Mouse (Mus musculus) embryonic facial prominence, embryonic 15.5 days (tissue): ENCODE measurements at regions not wholly inside any gene's neighbourhood (a gene's known extent, or its start where the extent isn't known, plus 50 kb on each side); places are given as distances from the start of the nearest gene placed in this dataset.
A peak's percentile ranks its signal among the peaks of the same experiment; 100 is the strongest.

Source experiments
- ATAC-seq: fragments of 200-750 bp; cut with Nextera tagmentation; 2 replicates; pipeline ENCODE4 v1.8.0; 2017; ENCODE audit warnings: low read depth, moderate TSS enrichment; ENCODE audit not compliant: insufficient number of reproducible peaks, low FRiP score, low TSS enrichment
- H3K27ac ChIP-seq: fragments of 300-500 bp; sonication (generic); replicated peaks from 2 replicates; pipeline ENCODE4 v1.5.1; 2015; ENCODE audit warnings: mild to moderate bottlenecking, inconsistent platforms
- H3K27me3 ChIP-seq: fragments of 300-500 bp; sonication (generic); 2 replicates; pipeline ENCODE4 v1.6.1; 2015; ENCODE audit warnings: inconsistent platforms
- H3K36me3 ChIP-seq: fragments of 300-500 bp; sonication (generic); 2 replicates; pipeline ENCODE4 v1.6.1; 2015; ENCODE audit warnings: mild to moderate bottlenecking, inconsistent platforms
- H3K4me1 ChIP-seq: fragments of 300-500 bp; sonication (generic); 2 replicates; pipeline ENCODE4 v1.6.1; 2015; ENCODE audit warnings: inconsistent platforms
- H3K4me2 ChIP-seq: fragments of 300-500 bp; sonication (generic); replicated peaks from 2 replicates; pipeline ENCODE4 v1.6.1; 2015; ENCODE audit warnings: mild to moderate bottlenecking, inconsistent platforms
- H3K4me3 ChIP-seq: fragments of 300-500 bp; sonication (generic); replicated peaks from 2 replicates; pipeline ENCODE4 v1.5.1; 2015; ENCODE audit warnings: mild to moderate bottlenecking, inconsistent platforms
- H3K9ac ChIP-seq: fragments of 300-500 bp; sonication (generic); 2 replicates; pipeline ENCODE4 v1.6.1; 2015; ENCODE audit warnings: inconsistent platforms
- H3K9me3 ChIP-seq: fragments of 300-500 bp; sonication (generic); replicated peaks from 2 replicates; pipeline ENCODE4 v1.6.1; 2016; ENCODE audit warnings: inconsistent platforms
- WGBS: fragments of 180-500 bp; shearing (Covaris S2); methylation state at CpG from one replicate; pipeline ENCODE4 v1.1.7; 2015; 5-methylcytosine and 5-hydroxymethylcytosine counted together

GRCm38 (mm10) chr17:4721061-4721460 lies 273.1 kb upstream of the Arid1b start:
- Histone ChIP-seq H3K4me3 (no peak overlapping the region), H3K27me3 (no peaks in the 10 kb centered on the region), H3K9ac (no peak overlapping the region), H3K4me1 (peaks cover under 1% of the 10 kb centered on the region; the same call in 1 of the 2 replicates), H3K9me3 (no peaks in the 10 kb centered on the region), H3K36me3 (no peaks in the 10 kb centered on the region), H3K27ac (no peak overlapping the region), H3K4me2 (no peak overlapping the region)
- WGBS = 89% methylated on average over 4 of the region's 4 CpGs
- ATAC-seq = no peak

GRCm38 (mm10) chr17:4724031-4724430 lies 270.1 kb upstream of the Arid1b start:
- Histone ChIP-seq H3K9ac (no peak overlapping the region), H3K4me1 (peaks cover 6% of the 10 kb centered on the region; the same call in 1 of the 2 replicates), H3K4me2 (no peak overlapping the region), H3K9me3 (no peaks in the 10 kb centered on the region), H3K27ac (no peak overlapping the region), H3K27me3 (no peaks in the 10 kb centered on the region), H3K36me3 (no peaks in the 10 kb centered on the region), H3K4me3 (no peak overlapping the region)
- WGBS = 86% methylated on average over 3 of the region's 3 CpGs
- ATAC-seq = no peak

- Histone ChIP-seq H3K27me3 (no peaks in the 10 kb centered on the region), H3K9me3 (no peaks in the 10 kb centered on the region), H3K4me3 (no peak overlapping the region; the same call in 1 of the 2 replicates), H3K4me1 (peaks cover 6% of the 10 kb centered on the region; the same call in 1 of the 2 replicates), H3K36me3 (no peaks in the 10 kb centered on the region), H3K4me2 (peak overlapping the region; percentile 28), H3K27ac (peak overlapping the region; percentile 58), H3K9ac (no peak overlapping the region)
- WGBS = 42% methylated on average over 12 of the region's 12 CpGs
- no peak for ATAC-seq
Observed at GRCm38 (mm10) chr17:4726331-4726741, 267.8 kb upstream of the Arid1b start.

GRCm38 (mm10) chr17:4734412-4734881 lies 259.7 kb upstream of the Arid1b start:
- ATAC-seq = no peak
- WGBS = 48% methylated on average over 5 of the region's 5 CpGs
- Histone ChIP-seq H3K4me3 (no peak overlapping the region), H3K9me3 (no peaks in the 10 kb centered on the region), H3K4me2 (no peak overlapping the region), H3K27ac (peak overlapping the region; percentile 40; the same call in 1 of the 2 replicates), H3K36me3 (no peaks in the 10 kb centered on the region), H3K27me3 (no peaks in the 10 kb centered on the region), H3K4me1 (no peaks in the 10 kb centered on the region), H3K9ac (no peak overlapping the region)

- Histone ChIP-seq H3K36me3 (no peaks in the 10 kb centered on the region), H3K27me3 (no peaks in the 10 kb centered on the region), H3K9ac (no peak overlapping the region), H3K4me1 (no peaks in the 10 kb centered on the region), H3K4me3 (no peak overlapping the region), H3K27ac (peak overlapping the region; percentile 40; the same call in 1 of the 2 replicates), H3K4me2 (no peak overlapping the region), H3K9me3 (no peaks in the 10 kb centered on the region)
- ATAC-seq = peak; percentile 81
- 46% methylated on average over 1 of the region's 1 CpGs for WGBS
Observed at GRCm38 (mm10) chr17:4735185-4735584, 258.9 kb upstream of the Arid1b start.

- WGBS = 84% methylated on average over 3 of the region's 3 CpGs
- H3K27me3 ChIP-seq = no peaks in the 10 kb centered on the region
- H3K9ac ChIP-seq = no peak overlapping the region
- H3K36me3 ChIP-seq = no peaks in the 10 kb centered on the region
- no peaks in the 10 kb centered on the region for H3K9me3 ChIP-seq
- no peak overlapping the region for H3K27ac ChIP-seq
- H3K4me1 ChIP-seq = no peaks in the 10 kb centered on the region
- H3K4me3 ChIP-seq = no peak overlapping the region
- ATAC-seq = no peak
- H3K4me2 ChIP-seq = no peak overlapping the region
Observed at GRCm38 (mm10) chr17:4736689-4737088, 257.4 kb upstream of the Arid1b start.

GRCm38 (mm10) chr17:4738717-4739485 lies 255.2 kb upstream of the Arid1b start:
- H3K9ac ChIP-seq = no peak overlapping the region
- H3K36me3 ChIP-seq = no peaks in the 10 kb centered on the region
- H3K27ac ChIP-seq = no peak overlapping the region
- H3K4me2 ChIP-seq = no peak overlapping the region
- no peaks in the 10 kb centered on the region for H3K27me3 ChIP-seq
- H3K4me1 ChIP-seq = no peaks in the 10 kb centered on the region
- no peaks in the 10 kb centered on the region for H3K9me3 ChIP-seq
- WGBS = 17% methylated on average over 7 of the region's 7 CpGs
- H3K4me3 ChIP-seq = no peak overlapping the region
- ATAC-seq = no peak

- Histone ChIP-seq H3K27ac (no peak overlapping the region), H3K4me3 (no peak overlapping the region), H3K4me1 (no peaks in the 10 kb centered on the region), H3K27me3 (no peaks in the 10 kb centered on the region), H3K9me3 (no peaks in the 10 kb centered on the region), H3K36me3 (no peaks in the 10 kb centered on the region), H3K4me2 (no peak overlapping the region), H3K9ac (no peak overlapping the region)
- WGBS = 43% methylated on average over 5 of the region's 5 CpGs
- ATAC-seq = no peak
Observed at GRCm38 (mm10) chr17:4740784-4741183, 253.3 kb upstream of the Arid1b start.

GRCm38 (mm10) chr17:4742314-4742713 lies 251.8 kb upstream of the Arid1b start:
- no peak overlapping the region for H3K4me3 ChIP-seq
- H3K9me3 ChIP-seq = no peaks in the 10 kb centered on the region
- 73% methylated on average over 1 of the region's 1 CpGs for WGBS
- H3K9ac ChIP-seq = no peak overlapping the region
- ATAC-seq = no peak
- H3K27ac ChIP-seq = no peak overlapping the region
- H3K36me3 ChIP-seq = no peaks in the 10 kb centered on the region
- no peaks in the 10 kb centered on the region for H3K27me3 ChIP-seq
- H3K4me2 ChIP-seq = no peak overlapping the region
- no peaks in the 10 kb centered on the region for H3K4me1 ChIP-seq

GRCm38 (mm10) chr17:4762956-4763355 lies 231.2 kb upstream of the Arid1b start:
- no peaks in the 10 kb centered on the region for H3K9me3 ChIP-seq
- no peak overlapping the region for H3K9ac ChIP-seq
- H3K4me1 ChIP-seq = no peaks in the 10 kb centered on the region
- no peak overlapping the region for H3K27ac ChIP-seq
- no peaks in the 10 kb centered on the region for H3K36me3 ChIP-seq
- no peak for ATAC-seq
- no peak overlapping the region for H3K4me2 ChIP-seq
- 93% methylated on average over 6 of the region's 6 CpGs for WGBS
- H3K27me3 ChIP-seq = no peaks in the 10 kb centered on the region
- H3K4me3 ChIP-seq = no peak overlapping the region

- Histone ChIP-seq H3K9me3 (no peaks in the 10 kb centered on the region), H3K4me1 (no peaks in the 10 kb centered on the region), H3K9ac (no peak overlapping the region), H3K27me3 (no peaks in the 10 kb centered on the region), H3K4me3 (no peak overlapping the region), H3K27ac (no peak overlapping the region), H3K36me3 (no peaks in the 10 kb centered on the region), H3K4me2 (no peak overlapping the region)
- no peak for ATAC-seq
- 86% methylated on average over 5 of the region's 5 CpGs for WGBS
Observed at GRCm38 (mm10) chr17:4765723-4766122, 228.4 kb upstream of the Arid1b start.
